In genomic region chr6:149139471-149139870, GRCm38 (mm10) we compare ENCODE assay signal across 9 mouse cellular contexts. TPM values are rescaled to one million over a fixed set of nuclear protein-coding genes. Genes with fewer than 3 reads are reported as not detected.
A peak's percentile ranks its signal among the peaks of the same experiment; 100 is the strongest.
DNase-seq lines count a peak whose midpoint lies in the region; ATAC-seq and TF ChIP-seq lines count a peak whose summit lies in the region.
"Had no signal": no experiment of that assay in that cellular context is flagged by ENCODE, and none has a peak within 500 bp of the region (broad histone marks: within the 10 kb centered on the region; RNA-seq: fewer than 3 reads in every experiment).

Gene Etfbkmt (plus strand): TSS chr6:149139849.

- TF ChIP-seq RAD21 in CH12.LX (IDR thresholded peaks at IDR 0.05; ENCODE audit: low read depth, low read length): no peak

- no peak for ATAC-seq in G1E (ENCODE audit: extremely low read depth, insufficient number of reproducible peaks, low FRiP score, poor library complexity, severe bottlenecking)
- no peak for ATAC-seq in limb, embryonic 11.5 days (ENCODE audit: insufficient number of reproducible peaks, low FRiP score, low TSS enrichment, low read depth)
- ATAC-seq: forebrain, embryonic 14.5 days had no signal

- 85% methylated on average over 1 of the region's 1 CpGs for WGBS in limb, embryonic 11.5 days

- no peak within 1 kb of the TSS for H3K4me3 ChIP-seq in CH12.LX (replicated peaks in 1 of 3; ENCODE audit: low read depth in 2 of 3, low read length in 2 of 3, poor library complexity in 1 of 3)
- H3K4me3 ChIP-seq in G1E (ENCODE audit: low read depth, low read length): no peak within 1 kb of the TSS
- no peak within 1 kb of the TSS for H3K4me3 ChIP-seq in limb, embryonic 11.5 days (ENCODE audit: low read depth, low read length)

- DNase-seq in CH12.LX (ENCODE audit: extremely low read depth): no peak
- no peak for DNase-seq in G1E (ENCODE audit: low spot score)
- no peak for DNase-seq in heart, adult 8-10 months (ENCODE audit: low spot score)
- DNase-seq in limb, embryonic 11.5 days (ENCODE audit: low spot score): no peak
- DNase-seq in natural killer cell, adult 2 months (ENCODE audit: low spot score in 2 of 2): no peak
- no peak for DNase-seq in left cerebral cortex, postnatal 10 days (ENCODE audit: extremely low spot score in 1 of 2, low spot score in 2 of 2)
- DNase-seq in MN1 (ENCODE audit: low spot score): no peak

- H3K9ac ChIP-seq in CH12.LX (ENCODE audit: insufficient read depth, low read depth): no peak within 1 kb of the TSS
- no peak within 1 kb of the TSS for H3K9ac ChIP-seq in limb, embryonic 11.5 days (ENCODE audit: low read length)

- no peak within 1 kb of the TSS for H3K27ac ChIP-seq in CH12.LX (ENCODE audit: insufficient read depth, low read depth)
- H3K27ac ChIP-seq in limb, embryonic 11.5 days (replicated peaks; ENCODE audit: low read depth, low read length): no peak within 1 kb of the TSS
- H3K27ac ChIP-seq: macrophage had no signal

- TF ChIP-seq EP300 in CH12.LX (IDR thresholded peaks at IDR 0.05; ENCODE audit: low read length): no peak

- H3K4me1 ChIP-seq in CH12.LX (ENCODE audit: control insufficient read depth in 1 of 2, insufficient read depth in 2 of 2) (peaks cover 10 to 25% of the 10 kb centered on the region in 2 experiments; a peak in 3 of 4 replicates), G1E (ENCODE audit: insufficient read depth, low read depth, low read length) (peaks cover 66% of the 10 kb centered on the region)
- no peaks in the 10 kb centered on the region for H3K4me1 ChIP-seq in limb, embryonic 11.5 days (ENCODE audit: control insufficient read depth, insufficient read depth, low read length)

- H3K79me2 ChIP-seq in CH12.LX (replicated peaks; ENCODE audit: control insufficient read depth, extremely low read depth, insufficient read depth, poor library complexity, severe bottlenecking): 0 out of 2 replicates have a peak, but pooled peaks cover 1% of the 10 kb centered on the region

- in situ Hi-C loops in CH12.LX (cut with MboI; ENCODE audit: low pct_ligation_motif_present, low pct_unique_long_range_greater_than_20kb, low sequenced_read_pairs): no loop called here

- H3K9me3 ChIP-seq in CH12.LX (replicated peaks; ENCODE audit: low read length) (peaks cover 2% of the 10 kb centered on the region), G1E (replicated peaks) (peaks cover 4% of the 10 kb centered on the region)
- H3K9me3 ChIP-seq in limb, embryonic 11.5 days (ENCODE audit: control insufficient read depth, low read length): no peaks in the 10 kb centered on the region

- TF ChIP-seq CTCF in CH12.LX (conservative IDR thresholded peaks at IDR 0.05 in 1 of 2, IDR thresholded peaks at IDR 0.05 in 1 of 2; ENCODE audit: low read depth in 2 of 2, low read length in 2 of 2) (no peak), G1E (IDR thresholded peaks at IDR 0.05; ENCODE audit: low read depth, low read length) (no peak)

- TF ChIP-seq POLR2A in CH12.LX (IDR thresholded peaks at IDR 0.05; ENCODE audit: low read depth, low read length): no peak

- intact Hi-C loops in left cerebral cortex, postnatal 10 days (cut with DNase I): no loop called here

- peak within 1 kb of the TSS; percentile 75; the same call in 1 of the 2 replicates for H3K4me2 ChIP-seq in CH12.LX (ENCODE audit: insufficient read depth, low read depth, poor library complexity, severe bottlenecking)
- no peak within 1 kb of the TSS for H3K4me2 ChIP-seq in limb, embryonic 11.5 days (ENCODE audit: low read depth, severe bottlenecking)

- H3K36me3 ChIP-seq in CH12.LX (replicated peaks in 1 of 2; ENCODE audit: control insufficient read depth in 1 of 2, insufficient read depth in 1 of 2, low read length in 1 of 2): peaks cover 0 to 14% of the 10 kb centered on the region in 2 experiments
- peaks cover 13% of the 10 kb centered on the region for H3K36me3 ChIP-seq in G1E (replicated peaks)
- H3K36me3 ChIP-seq in limb, embryonic 11.5 days (ENCODE audit: control insufficient read depth, insufficient read depth, low read length): no peaks in the 10 kb centered on the region

- dilution Hi-C loops in CH12.LX (cut with MboI; ENCODE audit: extremely low pct_ligation_motif_present, extremely low pct_unique_long_range_greater_than_20kb, low sequenced_read_pairs): no loop called here

- H3K27me3 ChIP-seq in CH12.LX (replicated peaks) (no peaks in the 10 kb centered on the region), G1E (ENCODE audit: insufficient read depth, low read length) (no peaks in the 10 kb centered on the region)
- no peaks in the 10 kb centered on the region for H3K27me3 ChIP-seq in limb, embryonic 11.5 days (ENCODE audit: control insufficient read depth, insufficient read depth, low read length)

TF ChIP-seq in CH12.LX, 34 proteins besides CTCF, POLR2A, EP300 and RAD21:
- TF ChIP-seq PAX5 (IDR thresholded peaks at IDR 0.05; ENCODE audit: low read length) (no peak), BHLHE40 (IDR thresholded peaks at IDR 0.05; ENCODE audit: low read depth, low read length) (no peak), TBP (conservative IDR thresholded peaks at IDR 0.05; ENCODE audit: low read depth, low read length) (no peak), E2F4 (IDR thresholded peaks at IDR 0.05; ENCODE audit: insufficient replicate concordance, low read depth, low read length) (no peak), GABPA (IDR thresholded peaks at IDR 0.05; ENCODE audit: insufficient replicate concordance, low read depth, low read length) (no peak), MAX (IDR thresholded peaks at IDR 0.05; ENCODE audit: low read length) (no peak), MAFK (IDR thresholded peaks at IDR 0.05; ENCODE audit: insufficient replicate concordance, low read length) (no peak), CHD2 (IDR thresholded peaks at IDR 0.05; ENCODE audit: low read length) (no peak), NRF1 (IDR thresholded peaks at IDR 0.05; ENCODE audit: low read depth, low read length) (no peak), SMC3 (IDR thresholded peaks at IDR 0.05; ENCODE audit: low read depth, low read length) (no peak), JUN (IDR thresholded peaks at IDR 0.05; ENCODE audit: insufficient read depth, low read depth, low read length) (no peak), HCFC1 (IDR thresholded peaks at IDR 0.05; ENCODE audit: low read depth, low read length) (no peak), CHD1 (IDR thresholded peaks at IDR 0.05; ENCODE audit: low read depth, low read length) (no peak), RCOR1 (conservative IDR thresholded peaks at IDR 0.05; ENCODE audit: low read depth, low read length) (no peak), USF2 (conservative IDR thresholded peaks at IDR 0.05; ENCODE audit: low read depth, low read length) (no peak), MXI1 (IDR thresholded peaks at IDR 0.05; ENCODE audit: low read depth, low read length) (no peak), TCF12 (IDR thresholded peaks at IDR 0.05; ENCODE audit: low read depth, low read length) (no peak)
TF ChIP-seq in CH12.LX: peak in this region for 0.

RNA-seq across cellular contexts. Expression of gene Etfbkmt, which starts in this region (rescaled TPM):
- 5.6 and 7.8 TPM in 2 replicates for total RNA-seq in CH12.LX (2012; rRNA removed)
- 17.3 and 18.9 TPM in 2 replicates for total RNA-seq in CH12.LX (2014; rRNA removed)
- 9.3 and 12.4 TPM in 2 replicates for polyA plus RNA-seq in CH12.LX (2012; ENCODE audit: insufficient read length, low read depth)
- total RNA-seq in G1E (2014; fragmentation: Nextera tagmentation): 85.6 and 101 TPM in 2 replicates
- 62.7 and 75.4 TPM in 2 replicates for total RNA-seq in G1E (2017)
- polyA plus RNA-seq in G1E (2012): 1.8 and 2.7 TPM in 2 replicates
- 10 to 100 TPM; 22.4 to 38.4 (median 26.6) TPM for total RNA-seq in heart, adult 8-10 months (2022)
- polyA plus RNA-seq in limb, embryonic 11.5 days (2014; fragmentation: Nextera tagmentation; extraction: Ambion mirVana): 10.5 and 13.0 TPM in 2 replicates
- 1 to 10 TPM; 1.6 to 2.3 TPM for total RNA-seq in left cerebral cortex, postnatal 10 days (2021)
